Mouse (Mus musculus) heart, adult 18-20 months (tissue): ENCODE results near the gene Cat. TPM values are rescaled to one million over a fixed set of nuclear protein-coding genes. Genes with fewer than 3 reads are reported as not detected.

Source experiments
- DNase-seq, 2 experiments: peaks; one replicate each; pipeline ENCODE4 v3.0.0; 2021 to 2022; ENCODE audit warnings: mixed read lengths in 1 of 2
- total RNA-seq, 2 experiments: library from RNA; stranded (reverse); gene quantifications; 2 replicates each; pipeline ENCODE4 v1.2.3; 2021

The Cat gene
- total RNA-seq, 2 experiments from 2014 or later = 220 to 288 TPM

- no peak for DNase-seq
Measured at GRCm38 (mm10) chr2:103477456-103477855, 7.5 kb downstream of the Cat start.

GRCm38 (mm10) chr2:103476657-103477056, 8.3 kb downstream of the Cat start:
- no peak for DNase-seq

- no peak for DNase-seq
Measured at GRCm38 (mm10) chr2:103476180-103476579, 8.8 kb downstream of the Cat start.

GRCm38 (mm10) chr2:103473362-103473761, 11.6 kb downstream of the Cat start:
- DNase-seq = no peak

GRCm38 (mm10) chr2:103466984-103467588, 17.9 kb downstream of the Cat start:
- DNase-seq = no peak

- no peak for DNase-seq
Measured at GRCm38 (mm10) chr2:103466272-103466671, 18.7 kb downstream of the Cat start.

GRCm38 (mm10) chr2:103465429-103465828, 19.5 kb downstream of the Cat start:
- DNase-seq = no peak

- no peak for DNase-seq
Measured at GRCm38 (mm10) chr2:103464524-103464923, 20.4 kb downstream of the Cat start.

- DNase-seq = no peak
Measured at GRCm38 (mm10) chr2:103462746-103463145, 22.2 kb downstream of the Cat start.

GRCm38 (mm10) chr2:103461743-103462142, 23.2 kb downstream of the Cat start:
- DNase-seq = no peak

GRCm38 (mm10) chr2:103461210-103461609, 23.8 kb downstream of the Cat start:
- no peak for DNase-seq

- no peak for DNase-seq
Measured at GRCm38 (mm10) chr2:103459069-103459468, 25.9 kb downstream of the Cat start.

- DNase-seq = peak; percentile 32 to 44
Measured at GRCm38 (mm10) chr2:103457628-103458027, 27.3 kb downstream of the Cat start.

- DNase-seq = no peak
Measured at GRCm38 (mm10) chr2:103457048-103457447, 27.9 kb downstream of the Cat start.

GRCm38 (mm10) chr2:103456646-103457045, 28.3 kb downstream of the Cat start:
- DNase-seq = peak; percentile 62 to 95

GRCm38 (mm10) chr2:103455748-103456147, 29.2 kb downstream of the Cat start:
- no peak for DNase-seq

GRCm38 (mm10) chr2:103452550-103452949, 32.4 kb downstream of the Cat start:
- no peak for DNase-seq

- no peak for DNase-seq
Measured at GRCm38 (mm10) chr2:103450267-103450666, 34.7 kb downstream of the Cat start.

GRCm38 (mm10) chr2:103449813-103450212, 35.1 kb downstream of the Cat start:
- DNase-seq = no peak

- no peak for DNase-seq
Measured at GRCm38 (mm10) chr2:103448947-103449560, 35.9 kb downstream of the Cat start.

- no peak for DNase-seq
Measured at GRCm38 (mm10) chr2:103446326-103446725, 38.6 kb downstream of the Cat start.

- peak; percentile 18 to 65 for DNase-seq
Measured at GRCm38 (mm10) chr2:103445776-103446175, 39.2 kb downstream of the Cat start.

GRCm38 (mm10) chr2:103439710-103440109, 45.2 kb downstream of the Cat start:
- peak; percentile 70 to 86 for DNase-seq

GRCm38 (mm10) chr2:103439071-103439622, 45.8 kb downstream of the Cat start:
- DNase-seq = no peak
